Mouse (Mus musculus): ENCODE results near the gene Hoga1. TPM values are rescaled to one million over a fixed set of nuclear protein-coding genes. Genes with fewer than 3 reads are reported as not detected.
A peak's percentile ranks its signal among the peaks of the same experiment; 100 is the strongest.

Hoga1 gene
- total and polyA plus RNA-seq, 3 experiments, result not detected

- TF ChIP-seq E2F4 (IDR thresholded peaks at IDR 0.05; ENCODE audit: insufficient replicate concordance, low read depth, low read length), result no peak
- H3K36me3 ChIP-seq (replicated peaks in 1 of 2; ENCODE audit: control insufficient read depth in 1 of 2, insufficient read depth in 1 of 2, low read length in 1 of 2), result peaks cover 0 to 7% of the 10 kb centered on the region in 2 experiments
- H3K4me1 ChIP-seq (ENCODE audit: control insufficient read depth in 1 of 2, insufficient read depth in 2 of 2), result peaks cover 31 to 62% of the 10 kb centered on the region in 2 experiments
- H3K9me3 ChIP-seq (replicated peaks; ENCODE audit: low read length), result no peaks in the 10 kb centered on the region
- no peak overlapping the region for H3K27ac ChIP-seq (ENCODE audit: insufficient read depth, low read depth)
- no peak overlapping the region for H3K4me2 ChIP-seq (ENCODE audit: insufficient read depth, low read depth, poor library complexity, severe bottlenecking)
- no peak for DNase-seq (ENCODE audit: extremely low read depth)
- in situ Hi-C loops (cut with MboI; ENCODE audit: low pct_ligation_motif_present, low pct_unique_long_range_greater_than_20kb, low sequenced_read_pairs), result no loop called here
- no peak overlapping the region for H3K9ac ChIP-seq (ENCODE audit: insufficient read depth, low read depth)
- H3K79me2 ChIP-seq (replicated peaks; ENCODE audit: control insufficient read depth, extremely low read depth, insufficient read depth, poor library complexity, severe bottlenecking), result no peaks in the 10 kb centered on the region
- H3K4me3 ChIP-seq (replicated peaks in 1 of 3; ENCODE audit: low read depth in 2 of 3, low read length in 2 of 3, poor library complexity in 1 of 3), result no peak overlapping the region
- dilution Hi-C loops (cut with MboI; ENCODE audit: extremely low pct_ligation_motif_present, extremely low pct_unique_long_range_greater_than_20kb, low sequenced_read_pairs), result no loop called here
- H3K27me3 ChIP-seq (replicated peaks), result no peaks in the 10 kb centered on the region
Observed at GRCm38 (mm10) chr19:42021681-42022541, 23.5 kb upstream of the Hoga1 start.

- Histone ChIP-seq H3K9me3 (replicated peaks; ENCODE audit: low read length) (no peaks in the 10 kb centered on the region), H3K27ac (ENCODE audit: insufficient read depth, low read depth) (no peak overlapping the region), H3K4me2 (ENCODE audit: insufficient read depth, low read depth, poor library complexity, severe bottlenecking) (no peak overlapping the region), H3K79me2 (replicated peaks; ENCODE audit: control insufficient read depth, extremely low read depth, insufficient read depth, poor library complexity, severe bottlenecking) (no peaks in the 10 kb centered on the region), H3K27me3 (replicated peaks) (no peaks in the 10 kb centered on the region), H3K4me3 (replicated peaks in 1 of 3; ENCODE audit: low read depth in 2 of 3, low read length in 2 of 3, poor library complexity in 1 of 3) (no peak overlapping the region), H3K9ac (ENCODE audit: insufficient read depth, low read depth) (no peak overlapping the region), H3K36me3 (replicated peaks in 1 of 2; ENCODE audit: control insufficient read depth in 1 of 2, insufficient read depth in 1 of 2, low read length in 1 of 2) (peaks cover 0 to 7% of the 10 kb centered on the region in 2 experiments), H3K4me1 (ENCODE audit: control insufficient read depth in 1 of 2, insufficient read depth in 2 of 2) (peaks cover 31 to 57% of the 10 kb centered on the region in 2 experiments)
- in situ Hi-C loops (cut with MboI; ENCODE audit: low pct_ligation_motif_present, low pct_unique_long_range_greater_than_20kb, low sequenced_read_pairs), result no loop called here
- dilution Hi-C loops (cut with MboI; ENCODE audit: extremely low pct_ligation_motif_present, extremely low pct_unique_long_range_greater_than_20kb, low sequenced_read_pairs), result no loop called here
- no peak for TF ChIP-seq RAD21 (IDR thresholded peaks at IDR 0.05; ENCODE audit: low read depth, low read length)
- no peak for TF ChIP-seq JUN (IDR thresholded peaks at IDR 0.05; ENCODE audit: insufficient read depth, low read depth, low read length)
- TF ChIP-seq ZMIZ1 (IDR thresholded peaks at IDR 0.05; ENCODE audit: low read depth, low read length), result no peak
- no peak for TF ChIP-seq CHD2 (IDR thresholded peaks at IDR 0.05; ENCODE audit: low read length)
- no peak for TF ChIP-seq MAX (IDR thresholded peaks at IDR 0.05; ENCODE audit: low read length)
- TF ChIP-seq MXI1 (IDR thresholded peaks at IDR 0.05; ENCODE audit: low read depth, low read length), result no peak
- TF ChIP-seq BHLHE40 (IDR thresholded peaks at IDR 0.05; ENCODE audit: low read depth, low read length), result no peak
- no peak for DNase-seq (ENCODE audit: extremely low read depth)
Observed at GRCm38 (mm10) chr19:42022542-42022848, 22.9 kb upstream of the Hoga1 start.

DNA sequence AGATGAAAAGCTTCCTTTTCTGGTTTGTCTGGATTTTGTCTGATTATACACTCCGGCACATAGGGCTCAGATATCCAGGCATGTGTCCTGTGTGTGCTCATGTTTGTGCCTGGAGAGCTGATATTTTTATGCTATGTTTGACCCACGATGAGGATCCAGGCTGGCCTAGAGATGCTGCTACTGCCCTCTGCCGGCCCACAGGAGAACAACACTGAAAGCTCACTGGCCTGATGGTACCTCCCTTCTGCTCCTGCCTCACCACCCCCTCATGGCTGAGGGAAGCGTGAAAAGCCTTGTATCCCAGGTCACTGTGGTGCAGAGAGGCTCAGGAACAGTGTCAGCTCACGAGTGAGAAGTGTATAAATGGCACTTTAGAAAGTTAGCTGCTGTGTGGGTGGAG lies 19.3 kb upstream of the Hoga1 start:
- Histone ChIP-seq H3K4me2 (ENCODE audit: insufficient read depth, low read depth, poor library complexity, severe bottlenecking) (no peak overlapping the region), H3K27me3 (replicated peaks) (no peaks in the 10 kb centered on the region)
- dilution Hi-C loops (cut with MboI; ENCODE audit: extremely low pct_ligation_motif_present, extremely low pct_unique_long_range_greater_than_20kb, low sequenced_read_pairs), result no loop called here
- TF ChIP-seq ETS1 (conservative IDR thresholded peaks at IDR 0.05; ENCODE audit: low read depth, low read length), result no peak
- TF ChIP-seq ELF1 (IDR thresholded peaks at IDR 0.05; ENCODE audit: low read depth, low read length), result no peak
- TF ChIP-seq PAX5 (IDR thresholded peaks at IDR 0.05; ENCODE audit: low read length), result no peak
- peak; percentile 89 for TF ChIP-seq RAD21 (IDR thresholded peaks at IDR 0.05; ENCODE audit: low read depth, low read length)
- no peak for TF ChIP-seq USF2 (conservative IDR thresholded peaks at IDR 0.05; ENCODE audit: low read depth, low read length)
- TF ChIP-seq MEF2A (IDR thresholded peaks at IDR 0.05; ENCODE audit: borderline replicate concordance, low read depth, low read length), result no peak
- no peak for TF ChIP-seq HCFC1 (IDR thresholded peaks at IDR 0.05; ENCODE audit: low read depth, low read length)
- TF ChIP-seq NELFE (IDR thresholded peaks at IDR 0.05; ENCODE audit: low read depth, low read length), result no peak
- no peak for TF ChIP-seq UBTF (IDR thresholded peaks at IDR 0.05; ENCODE audit: low read depth, low read length)
- no peak for TF ChIP-seq CHD1 (IDR thresholded peaks at IDR 0.05; ENCODE audit: low read depth, low read length)
- TF ChIP-seq MAZ (IDR thresholded peaks at IDR 0.05; ENCODE audit: low read depth, low read length), result no peak
- TF ChIP-seq ZKSCAN1 (IDR thresholded peaks at IDR 0.05; ENCODE audit: borderline replicate concordance, low read depth, low read length), result no peak
- no peak; the same call in 1 of the 2 replicates for TF ChIP-seq BHLHE40 (IDR thresholded peaks at IDR 0.05; ENCODE audit: low read depth, low read length)
- TF ChIP-seq IRF4 (IDR thresholded peaks at IDR 0.05; ENCODE audit: low read depth, low read length), result no peak
- no peak for TF ChIP-seq TCF12 (IDR thresholded peaks at IDR 0.05; ENCODE audit: low read depth, low read length)
- TF ChIP-seq CHD2 (IDR thresholded peaks at IDR 0.05; ENCODE audit: low read length), result no peak
- TF ChIP-seq EP300 (IDR thresholded peaks at IDR 0.05; ENCODE audit: low read length), result no peak
- peak; percentile 87 to 90 for TF ChIP-seq CTCF (conservative IDR thresholded peaks at IDR 0.05 in 1 of 2, IDR thresholded peaks at IDR 0.05 in 1 of 2; ENCODE audit: low read depth in 2 of 2, low read length in 2 of 2)
- TF ChIP-seq MAFK (IDR thresholded peaks at IDR 0.05; ENCODE audit: insufficient replicate concordance, low read length), result no peak

More for the DNA sequence above, 19.3 kb upstream of the Hoga1 start:
- Histone ChIP-seq H3K27ac (ENCODE audit: insufficient read depth, low read depth) (no peak overlapping the region), H3K4me1 (ENCODE audit: control insufficient read depth in 1 of 2, insufficient read depth in 2 of 2) (peaks cover 12 to 23% of the 10 kb centered on the region in 2 experiments), H3K9me3 (replicated peaks; ENCODE audit: low read length) (no peaks in the 10 kb centered on the region), H3K4me3 (replicated peaks in 1 of 3; ENCODE audit: low read depth in 2 of 3, low read length in 2 of 3, poor library complexity in 1 of 3) (no peak overlapping the region), H3K79me2 (replicated peaks; ENCODE audit: control insufficient read depth, extremely low read depth, insufficient read depth, poor library complexity, severe bottlenecking) (no peaks in the 10 kb centered on the region), H3K36me3 (replicated peaks in 1 of 2; ENCODE audit: control insufficient read depth in 1 of 2, insufficient read depth in 1 of 2, low read length in 1 of 2) (peaks cover 0 to 9% of the 10 kb centered on the region in 2 experiments), H3K9ac (ENCODE audit: insufficient read depth, low read depth) (no peak overlapping the region)
- in situ Hi-C loops (cut with MboI; ENCODE audit: low pct_ligation_motif_present, low pct_unique_long_range_greater_than_20kb, low sequenced_read_pairs), result loop anchor here (5.0 kb wide), 1 partner anchor 39 kb away; no protein-coding TSS in a partner anchor
- peak; percentile 72 for DNase-seq (ENCODE audit: extremely low read depth)
